Mouse (Mus musculus) thymus, postnatal 0 days (tissue): Measurements from ENCODE around the gene Cox8a. TPM values are rescaled to one million over a fixed set of nuclear protein-coding genes. Genes with fewer than 3 reads are reported as not detected.

ENCODE experiments used
- DNase-seq: peaks from one replicate; pipeline ENCODE4 v3.0.0-alpha.2; 2015; ENCODE audit warnings: low spot score
- polyA plus RNA-seq: library from polyadenylated mRNA; unstranded; fragments of >200 nt; fragmentation: Nextera tagmentation; extraction: Ambion mirVana; gene quantifications from 2 replicates; pipeline ENCODE4 v1.2.1, GENCODE M21; 2015

Gene Cox8a
- polyA plus RNA-seq, 1 experiment from 2014 or later: 1,177 TPM

- DNase-seq: no peak
These were observed 6.1 kb upstream of the Cox8a start for GRCm38 (mm10) chr19:7223488-7223887.

GRCm38 (mm10) chr19:7222196-7222595 is 4.8 kb upstream of the Cox8a start:
- no peak for DNase-seq

- no peak for DNase-seq
These were observed 1.3 kb upstream of the Cox8a start for GRCm38 (mm10) chr19:7218753-7219152.

- no peak for DNase-seq
These were observed 481 bp upstream of the Cox8a start for GRCm38 (mm10) chr19:7217926-7218267.

GRCm38 (mm10) chr19:7214484-7214883 is 2.9 kb downstream of the Cox8a start:
- no peak for DNase-seq

GRCm38 (mm10) chr19:7213010-7213409 is 4.4 kb downstream of the Cox8a start:
- DNase-seq: no peak

- DNase-seq: no peak
These were observed 5.2 kb downstream of the Cox8a start for GRCm38 (mm10) chr19:7212216-7212615.

GRCm38 (mm10) chr19:7209907-7210646 is 7.3 kb downstream of the Cox8a start:
- no peak for DNase-seq

- peak; percentile 93 for DNase-seq
These were observed 11.4 kb downstream of the Cox8a start, which contains the start of gene Otub1 for GRCm38 (mm10) chr19:7205753-7206736. Otub1 (minus strand) TSS chr19:7206316.

- no peak for DNase-seq
These were observed 12.1 kb downstream of the Cox8a start for GRCm38 (mm10) chr19:7205326-7205725.

- DNase-seq: no peak
These were observed 12.5 kb downstream of the Cox8a start for GRCm38 (mm10) chr19:7204898-7205297.

GRCm38 (mm10) chr19:7200427-7200826 is 17.0 kb downstream of the Cox8a start:
- no peak for DNase-seq

GRCm38 (mm10) chr19:7199089-7199488 is 18.3 kb downstream of the Cox8a start:
- DNase-seq: no peak

GRCm38 (mm10) chr19:7197445-7197844 is 20.0 kb downstream of the Cox8a start:
- no peak for DNase-seq

GRCm38 (mm10) chr19:7196741-7197270 is 20.6 kb downstream of the Cox8a start:
- DNase-seq: no peak

- no peak for DNase-seq
These were observed 21.3 kb downstream of the Cox8a start for GRCm38 (mm10) chr19:7195900-7196728.

- no peak for DNase-seq
These were observed 24.9 kb downstream of the Cox8a start for GRCm38 (mm10) chr19:7192561-7192967.

- DNase-seq: no peak
These were observed 25.8 kb downstream of the Cox8a start for GRCm38 (mm10) chr19:7191639-7192038.

- DNase-seq: no peak
These were observed 26.4 kb downstream of the Cox8a start for GRCm38 (mm10) chr19:7190986-7191385.

- DNase-seq: no peak
These were observed 28.4 kb downstream of the Cox8a start for GRCm38 (mm10) chr19:7189026-7189425.

GRCm38 (mm10) chr19:7187157-7187556 is 30.3 kb downstream of the Cox8a start:
- no peak for DNase-seq
